Mouse (Mus musculus): ENCODE data around the gene Chrm3. TPM values are rescaled to one million over a fixed set of nuclear protein-coding genes. Genes with fewer than 3 reads are reported as not detected.
A peak's percentile ranks its signal among the peaks of the same experiment; 100 is the strongest.

Chrm3 gene
- polyA plus RNA-seq, 1 experiment from 2014 or later = 4.4 TPM

DNA sequence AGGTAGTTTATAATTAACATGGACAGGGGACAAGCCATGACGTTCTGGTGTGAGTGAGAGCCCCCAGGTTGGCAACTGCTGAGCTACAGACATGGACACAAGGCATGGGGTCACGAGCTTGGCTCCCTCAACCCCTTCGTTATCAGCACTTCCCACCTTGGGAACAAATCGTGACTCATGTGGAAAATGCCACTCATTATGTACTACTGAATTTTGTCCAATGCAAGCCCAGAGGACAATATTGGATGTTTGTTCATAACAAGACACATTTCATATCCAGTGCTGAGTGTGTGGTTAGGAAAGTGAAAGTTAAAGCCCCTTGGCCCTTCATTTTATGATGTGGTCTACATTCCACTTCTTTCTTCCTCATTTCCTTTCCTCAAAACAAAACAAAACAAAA is 140.2 kb downstream of the Chrm3 start:
- ATAC-seq (ENCODE audit: insufficient read depth, low FRiP score, low read depth) = no peak
- H3K27ac ChIP-seq = no peak overlapping the region

GRCm38 (mm10) chr13:10212112-10212511 is 148.5 kb downstream of the Chrm3 start:
- Histone ChIP-seq H3K27me3 (replicated peaks) (no peaks in the 10 kb centered on the region), H3K4me1 (no peaks in the 10 kb centered on the region), H3K27ac (no peak overlapping the region), H3K4me3 (replicated peaks) (no peak overlapping the region), H3K36me3 (no peaks in the 10 kb centered on the region), H3K9ac (no peak overlapping the region), H3K4me2 (no peak overlapping the region), H3K9me3 (no peaks in the 10 kb centered on the region)
- 0 out of 2 replicates have a peak, but pooled peaks have one; percentile 31 for ATAC-seq (ENCODE audit: insufficient read depth, low FRiP score, low read depth)
- 61% methylated on average over 2 of the region's 2 CpGs for WGBS

More for the DNA sequence above, 140.2 kb downstream of the Chrm3 start:
- Histone ChIP-seq H3K27me3 (replicated peaks) (no peaks in the 10 kb centered on the region), H3K4me2 (no peak overlapping the region), H3K9me3 (no peaks in the 10 kb centered on the region), H3K4me3 (replicated peaks) (no peak overlapping the region), H3K4me1 (no peaks in the 10 kb centered on the region), H3K36me3 (no peaks in the 10 kb centered on the region), H3K9ac (no peak overlapping the region)
- WGBS = 63% methylated on average over 4 of the region's 4 CpGs

DNA sequence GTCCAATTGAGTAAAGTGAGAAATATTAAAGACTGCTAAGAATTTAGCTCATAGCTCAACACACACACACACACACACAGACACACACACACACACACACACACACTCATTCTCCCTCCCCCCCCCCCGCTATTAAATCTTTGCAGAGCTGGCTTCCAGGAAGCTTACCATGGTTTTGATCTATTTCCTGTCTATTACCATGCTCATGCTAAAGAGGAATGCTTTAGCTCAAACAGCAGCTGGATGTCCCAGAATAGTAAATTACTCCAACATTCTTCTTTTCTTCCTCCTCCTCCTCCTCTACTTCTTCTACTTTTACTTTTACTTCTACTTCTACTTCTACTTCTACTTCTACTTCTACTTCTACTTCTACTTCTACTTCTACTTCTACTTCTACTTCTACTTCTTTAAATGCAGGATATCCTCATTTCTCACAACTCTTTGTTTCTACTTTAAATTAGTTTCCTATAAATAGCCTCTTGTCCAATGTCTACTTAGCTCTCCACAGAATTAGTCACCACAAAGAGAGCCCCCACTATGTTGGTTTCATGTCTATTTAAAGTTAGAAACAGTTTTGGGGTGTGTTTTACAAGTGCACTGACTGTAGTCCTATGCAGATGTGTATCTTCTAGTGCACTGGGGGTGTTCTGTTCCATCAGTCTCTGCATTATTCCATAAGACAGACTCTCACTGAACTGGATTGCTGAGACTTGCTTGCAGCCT is 150.0 kb downstream of the Chrm3 start:
- no peak overlapping the region for H3K9ac ChIP-seq
- no peak overlapping the region for H3K4me3 ChIP-seq (replicated peaks)
- H3K9me3 ChIP-seq = no peaks in the 10 kb centered on the region
- H3K36me3 ChIP-seq = no peaks in the 10 kb centered on the region
- WGBS = 50% methylated on average over 1 of the region's 1 CpGs
- H3K27ac ChIP-seq = no peak overlapping the region
- no peak overlapping the region for H3K4me2 ChIP-seq
- no peaks in the 10 kb centered on the region for H3K27me3 ChIP-seq (replicated peaks)
- no peak for ATAC-seq (ENCODE audit: insufficient read depth, low FRiP score, low read depth)
- H3K4me1 ChIP-seq = no peaks in the 10 kb centered on the region

GRCm38 (mm10) chr13:10199206-10199956 is 161.3 kb downstream of the Chrm3 start:
- Histone ChIP-seq H3K4me3 (replicated peaks) (no peak overlapping the region), H3K27me3 (replicated peaks) (no peaks in the 10 kb centered on the region), H3K36me3 (no peaks in the 10 kb centered on the region), H3K9me3 (no peaks in the 10 kb centered on the region), H3K4me2 (no peak overlapping the region), H3K4me1 (no peaks in the 10 kb centered on the region), H3K27ac (no peak overlapping the region), H3K9ac (no peak overlapping the region)
- ATAC-seq (ENCODE audit: insufficient read depth, low FRiP score, low read depth) = no peak
- WGBS = 72% methylated on average over 6 of the region's 6 CpGs

DNA sequence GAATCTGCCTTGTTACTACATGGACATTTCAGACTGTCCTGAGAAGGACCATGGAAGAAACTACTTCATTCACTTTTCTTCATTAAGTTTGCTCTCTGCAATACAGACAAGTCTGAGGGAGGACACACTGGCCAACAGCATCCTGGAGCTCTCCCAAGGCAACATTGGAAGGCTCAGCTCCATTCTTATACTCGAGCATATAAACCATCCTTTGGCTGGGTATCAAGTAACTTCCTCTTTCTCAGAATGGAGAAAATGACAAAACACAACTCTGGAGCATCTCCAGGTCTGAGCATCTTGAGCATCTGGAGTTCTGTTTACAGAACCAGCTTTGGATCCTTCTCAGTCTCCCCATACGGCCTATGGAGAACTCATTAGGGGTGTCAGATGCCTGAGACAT is 170.8 kb downstream of the Chrm3 start:
- H3K27ac ChIP-seq = no peak overlapping the region
- H3K27me3 ChIP-seq (replicated peaks) = no peaks in the 10 kb centered on the region
- ATAC-seq (ENCODE audit: insufficient read depth, low FRiP score, low read depth) = no peak
- H3K9ac ChIP-seq = no peak overlapping the region
- WGBS = 49% methylated on average over 2 of the region's 2 CpGs
- no peaks in the 10 kb centered on the region for H3K36me3 ChIP-seq
- no peaks in the 10 kb centered on the region for H3K4me1 ChIP-seq
- no peak overlapping the region for H3K4me3 ChIP-seq (replicated peaks)
- H3K9me3 ChIP-seq = no peaks in the 10 kb centered on the region
- H3K4me2 ChIP-seq = no peak overlapping the region

GRCm38 (mm10) chr13:10187926-10188325 is 172.7 kb downstream of the Chrm3 start:
- no peak overlapping the region for H3K4me3 ChIP-seq (replicated peaks)
- no peaks in the 10 kb centered on the region for H3K4me1 ChIP-seq
- H3K27ac ChIP-seq = no peak overlapping the region
- no peaks in the 10 kb centered on the region for H3K9me3 ChIP-seq
- no peaks in the 10 kb centered on the region for H3K27me3 ChIP-seq (replicated peaks)
- ATAC-seq (ENCODE audit: insufficient read depth, low FRiP score, low read depth) = no peak
- H3K4me2 ChIP-seq = no peak overlapping the region
- H3K36me3 ChIP-seq = no peaks in the 10 kb centered on the region
- no peak overlapping the region for H3K9ac ChIP-seq
- 58% methylated on average over 3 of the region's 3 CpGs for WGBS

- Histone ChIP-seq H3K9ac (no peak overlapping the region), H3K9me3 (no peaks in the 10 kb centered on the region), H3K4me2 (no peak overlapping the region), H3K36me3 (no peaks in the 10 kb centered on the region), H3K4me3 (replicated peaks) (no peak overlapping the region), H3K4me1 (no peaks in the 10 kb centered on the region), H3K27ac (no peak overlapping the region), H3K27me3 (replicated peaks) (no peaks in the 10 kb centered on the region)
- 81% methylated on average over 4 of the region's 4 CpGs for WGBS
- ATAC-seq (ENCODE audit: insufficient read depth, low FRiP score, low read depth) = no peak
Measured at GRCm38 (mm10) chr13:10183837-10184236, 176.8 kb downstream of the Chrm3 start.

- WGBS = 67% methylated on average over 2 of the region's 2 CpGs
- Histone ChIP-seq H3K4me3 (replicated peaks) (no peak overlapping the region), H3K4me1 (no peaks in the 10 kb centered on the region), H3K27ac (no peak overlapping the region), H3K9ac (no peak overlapping the region), H3K36me3 (no peaks in the 10 kb centered on the region), H3K9me3 (no peaks in the 10 kb centered on the region), H3K27me3 (replicated peaks) (no peaks in the 10 kb centered on the region), H3K4me2 (no peak overlapping the region)
- ATAC-seq (ENCODE audit: insufficient read depth, low FRiP score, low read depth) = no peak
Measured at GRCm38 (mm10) chr13:10182756-10183155, 177.9 kb downstream of the Chrm3 start.

DNA sequence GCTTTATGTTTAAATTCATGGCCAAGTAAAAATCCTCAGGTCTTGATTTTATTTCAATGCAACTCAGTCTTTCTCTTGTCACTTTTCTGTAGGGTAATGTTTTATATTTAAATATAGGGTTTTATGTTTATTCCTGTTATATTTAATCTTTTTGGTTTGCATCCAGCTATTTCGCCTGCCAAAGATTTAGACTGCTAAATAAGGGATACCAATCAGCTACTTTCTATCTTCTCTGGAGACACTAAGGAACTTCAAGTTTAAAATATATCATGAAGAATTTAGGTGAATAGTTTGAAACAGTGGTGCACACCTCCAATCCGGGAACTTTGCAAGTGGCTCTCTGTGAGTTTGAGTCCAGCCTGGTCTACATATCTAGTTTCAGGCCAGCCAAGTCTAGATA is 190.1 kb downstream of the Chrm3 start:
- H3K4me1 ChIP-seq = no peaks in the 10 kb centered on the region
- ATAC-seq (ENCODE audit: insufficient read depth, low FRiP score, low read depth) = no peak
- whole genome bisulfite sequencing = 85% methylated on average over 2 of the region's 2 CpGs
- H3K36me3 ChIP-seq = no peaks in the 10 kb centered on the region
- no peak overlapping the region for H3K4me2 ChIP-seq
- no peak overlapping the region for H3K4me3 ChIP-seq (replicated peaks)
- H3K27me3 ChIP-seq (replicated peaks) = no peaks in the 10 kb centered on the region
- no peaks in the 10 kb centered on the region for H3K9me3 ChIP-seq
- no peak overlapping the region for H3K27ac ChIP-seq
- H3K9ac ChIP-seq = no peak overlapping the region

DNA sequence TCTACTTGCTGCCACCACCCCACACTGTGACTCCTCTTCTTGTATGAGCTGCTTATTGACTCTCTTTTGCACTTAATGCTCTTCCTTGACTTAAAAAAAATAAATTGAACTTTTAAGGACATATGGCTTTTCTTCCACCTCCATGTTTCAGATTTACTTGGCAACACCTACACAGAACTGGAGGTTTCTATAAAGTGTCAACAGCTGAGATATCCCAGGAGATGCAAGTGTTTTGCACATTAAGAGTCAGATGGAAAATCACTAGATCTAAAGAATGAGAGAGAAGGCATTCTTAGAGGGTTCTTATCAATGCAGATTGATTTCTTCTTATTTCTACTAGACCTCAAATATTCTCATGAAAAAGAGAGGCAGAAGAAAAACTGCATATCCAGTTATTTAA is 197.3 kb downstream of the Chrm3 start:
- Histone ChIP-seq H3K36me3 (no peaks in the 10 kb centered on the region), H3K4me1 (no peaks in the 10 kb centered on the region), H3K4me3 (replicated peaks) (no peak overlapping the region), H3K9me3 (no peaks in the 10 kb centered on the region), H3K27me3 (replicated peaks) (no peaks in the 10 kb centered on the region), H3K27ac (no peak overlapping the region), H3K4me2 (no peak overlapping the region), H3K9ac (no peak overlapping the region)
- no peak for ATAC-seq (ENCODE audit: insufficient read depth, low FRiP score, low read depth)

DNA sequence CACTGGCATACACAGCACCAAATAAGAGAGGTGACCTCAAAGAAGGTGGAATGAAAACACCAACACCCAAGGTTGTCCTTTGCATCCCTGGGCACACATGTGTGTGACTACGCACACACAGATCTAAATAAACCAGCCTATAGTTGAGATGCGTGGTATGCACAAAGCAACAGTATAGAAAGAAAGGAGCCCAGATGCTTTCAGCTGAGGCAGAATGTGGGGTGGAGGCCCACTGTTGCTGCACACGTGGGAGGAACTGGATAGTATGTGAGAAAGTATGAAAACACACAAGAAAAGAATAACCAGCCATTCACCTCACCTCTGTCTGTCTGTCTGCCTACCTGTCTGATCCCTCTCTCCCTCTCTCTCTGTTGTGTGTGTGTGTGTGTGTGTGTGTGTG is 203.2 kb downstream of the Chrm3 start:
- Histone ChIP-seq H3K9me3 (no peaks in the 10 kb centered on the region), H3K4me3 (replicated peaks) (no peak overlapping the region), H3K4me2 (no peak overlapping the region), H3K9ac (no peak overlapping the region), H3K36me3 (no peaks in the 10 kb centered on the region), H3K4me1 (no peaks in the 10 kb centered on the region), H3K27ac (no peak overlapping the region), H3K27me3 (replicated peaks) (no peaks in the 10 kb centered on the region)
- no peak for ATAC-seq (ENCODE audit: insufficient read depth, low FRiP score, low read depth)
- WGBS = 82% methylated on average over 3 of the region's 3 CpGs

DNA sequence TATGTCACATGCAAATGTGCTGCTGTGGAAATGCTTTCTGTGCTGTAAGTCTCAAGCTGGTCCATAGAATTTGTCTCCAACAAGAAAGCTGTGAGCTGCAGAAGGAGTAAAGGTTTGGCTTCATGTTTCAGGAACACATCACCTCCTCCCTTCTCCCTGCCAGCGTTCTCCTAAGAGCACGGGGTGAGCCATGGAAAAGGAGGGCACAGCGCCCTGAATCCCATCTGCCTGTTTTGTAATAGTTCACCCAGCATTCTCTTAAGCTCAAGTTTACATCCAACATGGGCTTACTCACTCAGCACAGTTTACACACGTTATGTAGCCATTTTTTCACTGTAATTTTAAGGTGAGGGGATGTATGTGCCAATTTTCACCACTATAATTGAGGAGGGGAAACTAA is 220.1 kb downstream of the Chrm3 start:
- H3K27me3 ChIP-seq (replicated peaks) = no peaks in the 10 kb centered on the region
- WGBS = 64% methylated on average over 4 of the region's 4 CpGs

More for the DNA sequence above, 220.1 kb downstream of the Chrm3 start:
- Histone ChIP-seq H3K4me1 (no peaks in the 10 kb centered on the region), H3K27ac (no peak overlapping the region), H3K9ac (no peak overlapping the region), H3K4me2 (no peak overlapping the region), H3K4me3 (replicated peaks) (no peak overlapping the region), H3K9me3 (no peaks in the 10 kb centered on the region), H3K36me3 (no peaks in the 10 kb centered on the region)
- ATAC-seq (ENCODE audit: insufficient read depth, low FRiP score, low read depth) = no peak

All from stomach, embryonic 15.5 days (tissue).